Mouse (Mus musculus) megakaryocyte, embryonic 14.5 days (primary cell): ENCODE results near the gene Parp11.

ENCODE experiments used
- FLI1 ChIP-seq: IDR thresholded peaks from 2 replicates; pipeline ENCODE4 v1.6.1; 2012; ENCODE audit warnings: low read length, inconsistent platforms, mixed read lengths
- GATA1 ChIP-seq: IDR thresholded peaks from 3 replicates; pipeline ENCODE4 v1.6.1; 2012; ENCODE audit warnings: mixed read lengths, low read length, inconsistent platforms, borderline replicate concordance

DNA sequence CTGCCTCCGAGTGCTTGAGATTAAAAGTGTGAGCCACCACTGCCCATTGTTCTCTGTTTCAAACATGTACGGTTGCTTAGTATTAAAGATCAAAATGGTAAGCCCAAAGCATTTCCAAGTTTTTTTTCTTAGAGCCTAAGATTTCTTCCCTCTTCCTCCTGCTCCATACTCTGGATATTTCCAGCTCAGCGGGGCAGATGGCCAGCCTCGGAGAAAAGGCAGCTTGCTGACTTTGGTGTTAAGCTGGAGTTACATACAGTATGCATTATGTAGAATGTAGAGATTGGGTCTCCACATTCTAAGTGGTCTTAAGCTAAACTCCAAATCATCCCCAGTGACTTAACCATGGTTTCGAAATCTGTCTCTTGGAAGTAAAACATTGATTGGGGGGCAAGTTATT is 21.5 kb upstream of the Parp11 start:
- TF ChIP-seq GATA1 = no peak
- no peak for TF ChIP-seq FLI1
